15 mouse cellular contexts compared by ENCODE assay signal in genomic region chr2:71033987-71034386, GRCm38 (mm10). TPM values are rescaled to one million over a fixed set of nuclear protein-coding genes. Genes with fewer than 3 reads are reported as not detected.
A peak's percentile ranks its signal among the peaks of the same experiment; 100 is the strongest.
DNase-seq lines count a peak whose midpoint lies in the region; ATAC-seq and TF ChIP-seq lines count a peak whose summit lies in the region.
"Had no signal": no experiment of that assay in that cellular context is flagged by ENCODE, and none has a peak within 500 bp of the region (broad histone marks: within the 10 kb centered on the region; RNA-seq: fewer than 3 reads in every experiment).

No protein-coding gene starts in this region.

- no peak overlapping the region for H3K4me2 ChIP-seq in forebrain, embryonic 11.5 days (ENCODE audit: low read depth, low read length, severe bottlenecking)
- no peak overlapping the region for H3K4me2 ChIP-seq in forebrain, embryonic 13.5 days
- no peak overlapping the region; the same call in 1 of the 2 replicates for H3K4me2 ChIP-seq in midbrain, embryonic 12.5 days (replicated peaks)
- H3K4me2 ChIP-seq in midbrain, postnatal 0 days (ENCODE audit: low read depth, low read length, poor library complexity, severe bottlenecking), result no peak overlapping the region
- H3K4me2 ChIP-seq in neural tube, embryonic 15.5 days, result no peak overlapping the region
- H3K4me2 ChIP-seq: limb, embryonic 13.5 days had no signal

- no peak overlapping the region for H3K27ac ChIP-seq in forebrain, embryonic 11.5 days (ENCODE audit: low read depth, low read length)
- no peak overlapping the region for H3K27ac ChIP-seq in forebrain, embryonic 13.5 days
- H3K27ac ChIP-seq in midbrain, embryonic 12.5 days (replicated peaks), result peak overlapping the region; percentile 66
- no peak overlapping the region for H3K27ac ChIP-seq in midbrain, postnatal 0 days (ENCODE audit: low read depth, low read length)
- H3K27ac ChIP-seq in neural tube, embryonic 15.5 days (replicated peaks), result 0 out of 2 replicates have a peak overlapping the region, but pooled peaks have one; percentile 10
- H3K27ac ChIP-seq: kidney, postnatal 0 days; limb, embryonic 13.5 days had no signal

- no peaks in the 10 kb centered on the region for H3K36me3 ChIP-seq in forebrain, embryonic 11.5 days (ENCODE audit: control insufficient read depth, insufficient read depth, low read length)
- H3K36me3 ChIP-seq in forebrain, embryonic 13.5 days (ENCODE audit: poor library complexity, severe bottlenecking), result no peaks in the 10 kb centered on the region
- no peaks in the 10 kb centered on the region for H3K36me3 ChIP-seq in midbrain, embryonic 12.5 days
- no peaks in the 10 kb centered on the region for H3K36me3 ChIP-seq in midbrain, postnatal 0 days (ENCODE audit: insufficient read depth, low read length)
- H3K36me3 ChIP-seq in neural tube, embryonic 15.5 days, result no peaks in the 10 kb centered on the region
- H3K36me3 ChIP-seq: limb, embryonic 13.5 days had no signal

- 65% methylated on average over 8 of the region's 8 CpGs for WGBS in forebrain, embryonic 11.5 days
- 39% methylated on average over 8 of the region's 8 CpGs for WGBS in forebrain, embryonic 13.5 days
- 37% methylated on average over 8 of the region's 8 CpGs for WGBS in midbrain, embryonic 12.5 days
- 33% methylated on average over 8 of the region's 8 CpGs for WGBS in midbrain, postnatal 0 days
- WGBS in neural tube, embryonic 15.5 days, result 34% methylated on average over 8 of the region's 8 CpGs

- intact Hi-C loops in heart, postnatal 14 days (cut with DNase I), result loop anchor here (5.0 kb wide), 1 partner anchor 42 kb away; no protein-coding TSS in a partner anchor

- no peak for ATAC-seq in forebrain, embryonic 11.5 days (replicated peaks; ENCODE audit: low FRiP score)
- ATAC-seq in forebrain, embryonic 13.5 days, result no peak
- peak; percentile 84 for ATAC-seq in midbrain, embryonic 12.5 days (ENCODE audit: low FRiP score, low read depth)
- no peak for ATAC-seq in midbrain, postnatal 0 days (ENCODE audit: low FRiP score)
- ATAC-seq in neural tube, embryonic 15.5 days (ENCODE audit: low FRiP score), result peak; percentile 30; the same call in 1 of the 2 replicates
- no peak for ATAC-seq in activated CD4-positive, CD25-positive, alpha-beta regulatory T cell, adult 4 months

- peaks cover 4% of the 10 kb centered on the region; the same call in 1 of the 2 replicates for H3K4me1 ChIP-seq in forebrain, embryonic 11.5 days (replicated peaks; ENCODE audit: control insufficient read depth, insufficient read depth, low read length)
- peaks cover 39% of the 10 kb centered on the region for H3K4me1 ChIP-seq in forebrain, embryonic 13.5 days
- peaks cover 38% of the 10 kb centered on the region for H3K4me1 ChIP-seq in midbrain, embryonic 12.5 days
- H3K4me1 ChIP-seq in midbrain, postnatal 0 days (ENCODE audit: insufficient read depth, low read length), result peaks cover 5% of the 10 kb centered on the region; the same call in 1 of the 2 replicates
- H3K4me1 ChIP-seq in neural tube, embryonic 15.5 days, result peaks cover 32% of the 10 kb centered on the region

- no peaks in the 10 kb centered on the region for H3K9me3 ChIP-seq in forebrain, embryonic 11.5 days (ENCODE audit: control insufficient read depth, low read length)
- no peaks in the 10 kb centered on the region for H3K9me3 ChIP-seq in forebrain, embryonic 13.5 days (replicated peaks)
- H3K9me3 ChIP-seq in midbrain, embryonic 12.5 days, result no peaks in the 10 kb centered on the region
- no peaks in the 10 kb centered on the region for H3K9me3 ChIP-seq in midbrain, postnatal 0 days (ENCODE audit: low read length)
- H3K9me3 ChIP-seq in neural tube, embryonic 15.5 days (replicated peaks), result no peaks in the 10 kb centered on the region
- H3K9me3 ChIP-seq: limb, embryonic 13.5 days had no signal

- peak; percentile 30 for DNase-seq in forebrain, embryonic 11.5 days (ENCODE audit: low spot score)
- DNase-seq in midbrain, postnatal 0 days (ENCODE audit: low spot score), result no peak
- peak; percentile 29 to 49 for DNase-seq in heart, postnatal 14 days
- no peak for DNase-seq in layer of hippocampus, adult 9-10 months (ENCODE audit: low spot score)
- DNase-seq: adrenal gland, postnatal 36 days; cerebellum, adult 11 months; gastrocnemius, postnatal 14 days; lung, adult 2 months had no signal

- no peaks in the 10 kb centered on the region for H3K27me3 ChIP-seq in forebrain, embryonic 11.5 days (ENCODE audit: control insufficient read depth, insufficient read depth, low read length)
- H3K27me3 ChIP-seq in forebrain, embryonic 13.5 days, result no peaks in the 10 kb centered on the region
- H3K27me3 ChIP-seq in midbrain, embryonic 12.5 days, result no peaks in the 10 kb centered on the region
- no peaks in the 10 kb centered on the region for H3K27me3 ChIP-seq in midbrain, postnatal 0 days (ENCODE audit: insufficient read depth, low read length)
- H3K27me3 ChIP-seq in neural tube, embryonic 15.5 days (replicated peaks), result no peaks in the 10 kb centered on the region
- H3K27me3 ChIP-seq: limb, embryonic 13.5 days had no signal

- H3K4me3 ChIP-seq in forebrain, embryonic 11.5 days (ENCODE audit: low read depth, low read length), result no peak overlapping the region
- no peak overlapping the region for H3K4me3 ChIP-seq in forebrain, embryonic 13.5 days
- no peak overlapping the region for H3K4me3 ChIP-seq in midbrain, embryonic 12.5 days
- H3K4me3 ChIP-seq in midbrain, postnatal 0 days (ENCODE audit: low read depth, low read length), result no peak overlapping the region
- H3K4me3 ChIP-seq in neural tube, embryonic 15.5 days (replicated peaks), result no peak overlapping the region
- H3K4me3 ChIP-seq: erythroblast, embryonic 14.5 days; limb, embryonic 13.5 days had no signal

- TF ChIP-seq CTCF in midbrain, postnatal 0 days (IDR thresholded peaks at IDR 0.05), result no peak

- no peak overlapping the region for H3K9ac ChIP-seq in forebrain, embryonic 11.5 days (ENCODE audit: low read length)
- H3K9ac ChIP-seq in forebrain, embryonic 13.5 days, result no peak overlapping the region
- H3K9ac ChIP-seq in midbrain, embryonic 12.5 days (replicated peaks), result no peak overlapping the region
- no peak overlapping the region for H3K9ac ChIP-seq in midbrain, postnatal 0 days (replicated peaks; ENCODE audit: low read length, poor library complexity, severe bottlenecking)
- H3K9ac ChIP-seq in neural tube, embryonic 15.5 days (replicated peaks), result no peak overlapping the region
- H3K9ac ChIP-seq: limb, embryonic 13.5 days had no signal

RNA-seq across cellular contexts. Expression of gene Dcaf17, which starts 21.1 kb away (rescaled TPM):
- polyA plus RNA-seq in forebrain, embryonic 11.5 days (2014; fragmentation: Nextera tagmentation; extraction: Ambion mirVana), result 38.2 and 43.6 TPM in 2 replicates
- polyA plus RNA-seq in forebrain, embryonic 13.5 days (2015; fragmentation: Nextera tagmentation; extraction: Ambion mirVana), result 39.8 and 40.9 TPM in 2 replicates
- polyA plus RNA-seq in midbrain, embryonic 12.5 days (2016; fragmentation: Nextera tagmentation; extraction: Ambion mirVana), result 42.2 and 47.7 TPM in 2 replicates
- 10.6 and 18.1 TPM in 2 replicates for total RNA-seq in midbrain, postnatal 0 days (2014; rRNA removed)
- 19.9 and 23.6 TPM in 2 replicates for polyA plus RNA-seq in midbrain, postnatal 0 days (2015; fragmentation: Nextera tagmentation; extraction: Ambion mirVana)
- 1 to 10 TPM; 5.1 to 8.1 TPM for total RNA-seq in heart, postnatal 14 days (2021)
- polyA plus RNA-seq in neural tube, embryonic 15.5 days (2015; fragmentation: Nextera tagmentation; extraction: Ambion mirVana), result 31.0 and 33.3 TPM in 2 replicates
- polyA plus RNA-seq in activated CD4-positive, CD25-positive, alpha-beta regulatory T cell, adult 4 months (2017; shearing (Covaris generic)), result 10 to 100 TPM; 22.1 to 22.4 TPM

RNA-seq across cellular contexts. Expression of gene Mettl8, which starts 21.4 kb away (rescaled TPM):
- polyA plus RNA-seq in forebrain, embryonic 11.5 days (2014; fragmentation: Nextera tagmentation; extraction: Ambion mirVana), result 19.8 and 24.3 TPM in 2 replicates
- polyA plus RNA-seq in forebrain, embryonic 13.5 days (2015; fragmentation: Nextera tagmentation; extraction: Ambion mirVana), result 15.7 and 16.4 TPM in 2 replicates
- 19.0 and 19.9 TPM in 2 replicates for polyA plus RNA-seq in midbrain, embryonic 12.5 days (2016; fragmentation: Nextera tagmentation; extraction: Ambion mirVana)
- 7.7 TPM in 2 replicates for total RNA-seq in midbrain, postnatal 0 days (2014; rRNA removed)
- 5.3 and 6.0 TPM in 2 replicates for polyA plus RNA-seq in midbrain, postnatal 0 days (2015; fragmentation: Nextera tagmentation; extraction: Ambion mirVana)
- total RNA-seq in heart, postnatal 14 days (2021), result 1 to 10 TPM; 5.6 to 5.9 TPM
- polyA plus RNA-seq in neural tube, embryonic 15.5 days (2015; fragmentation: Nextera tagmentation; extraction: Ambion mirVana), result 12.9 and 16.0 TPM in 2 replicates
- 10 to 100 TPM; 11.7 to 15.1 TPM for polyA plus RNA-seq in activated CD4-positive, CD25-positive, alpha-beta regulatory T cell, adult 4 months (2017; shearing (Covaris generic))

Comparison
In these comparisons a context has a peak if more than half of its experiments do, and no peak if none do; other contexts are left out.
1. ATAC-seq: peak in midbrain, embryonic 12.5 days (single experiment) and neural tube, embryonic 15.5 days (single experiment); none in forebrain, embryonic 11.5 days (single experiment), forebrain, embryonic 13.5 days (single experiment), midbrain, postnatal 0 days (single experiment) and activated CD4-positive, CD25-positive, alpha-beta regulatory T cell, adult 4 months (single experiment).
2. H3K27ac ChIP-seq: peak in midbrain, embryonic 12.5 days (single experiment) and neural tube, embryonic 15.5 days (single experiment); none in forebrain, embryonic 11.5 days (single experiment), forebrain, embryonic 13.5 days (single experiment) and midbrain, postnatal 0 days (single experiment).
3. DNase-seq: peak in forebrain, embryonic 11.5 days (single experiment) and heart, postnatal 14 days (2 of 2); none in midbrain, postnatal 0 days (single experiment) and layer of hippocampus, adult 9-10 months (single experiment).